7 mouse cellular contexts compared by ENCODE assay signal in the genomic region with DNA sequence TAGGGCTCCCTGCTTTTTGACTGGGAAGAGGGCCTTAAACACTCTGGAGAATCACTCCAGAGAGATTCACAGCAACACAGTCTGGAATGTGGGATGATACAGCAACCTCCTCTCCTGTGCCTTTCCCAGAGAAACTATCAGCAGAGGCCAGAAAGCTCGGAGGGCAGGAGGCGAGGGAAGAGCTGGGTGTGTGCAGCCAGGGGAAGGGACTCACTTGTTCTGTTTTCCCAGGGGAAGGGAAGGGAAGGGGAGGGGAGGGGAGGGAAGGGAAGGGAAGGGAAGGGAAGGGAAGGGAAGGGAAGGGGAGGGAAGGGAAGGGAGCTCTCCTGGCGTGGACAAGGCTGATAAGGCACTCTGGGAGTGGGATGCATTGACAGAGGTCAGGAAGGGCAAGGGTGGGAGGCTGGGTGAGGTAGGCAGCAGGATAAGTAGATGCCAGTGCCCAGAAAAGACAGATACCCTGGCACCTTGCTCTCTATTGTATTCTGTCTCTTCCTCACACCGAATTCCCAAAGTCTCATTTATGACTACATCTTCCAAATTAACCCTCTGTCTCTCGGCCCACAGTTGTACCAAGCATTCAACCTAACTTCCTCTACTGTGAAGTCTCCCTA. TPM values are rescaled to one million over a fixed set of nuclear protein-coding genes. Genes with fewer than 3 reads are reported as not detected.
A peak's percentile ranks its signal among the peaks of the same experiment; 100 is the strongest.
DNase-seq lines count a peak whose midpoint lies in the region; ATAC-seq lines count a peak whose summit lies in the region.

No protein-coding gene starts in this region.

- H3K27ac ChIP-seq in embryonic facial prominence, embryonic 11.5 days (replicated peaks; ENCODE audit: low read depth, low read length), result no peak overlapping the region
- peak overlapping the region; percentile 99 for H3K27ac ChIP-seq in hindbrain, embryonic 12.5 days
- H3K27ac ChIP-seq in lung, embryonic 16.5 days (ENCODE audit: low read length), result peak overlapping the region; percentile 93

- H3K4me3 ChIP-seq in embryonic facial prominence, embryonic 11.5 days (ENCODE audit: low read depth, low read length), result peak overlapping the region; percentile 83
- peak overlapping the region; percentile 88 for H3K4me3 ChIP-seq in hindbrain, embryonic 12.5 days
- peak overlapping the region; percentile 73 for H3K4me3 ChIP-seq in lung, embryonic 16.5 days (ENCODE audit: low read length)

- H3K9ac ChIP-seq in embryonic facial prominence, embryonic 11.5 days (replicated peaks; ENCODE audit: low read length), result peak overlapping the region; percentile 99
- peak overlapping the region; percentile 100 for H3K9ac ChIP-seq in hindbrain, embryonic 12.5 days
- peak overlapping the region; percentile 86 for H3K9ac ChIP-seq in lung, embryonic 16.5 days (ENCODE audit: low read length)

- H3K9me3 ChIP-seq in embryonic facial prominence, embryonic 11.5 days (replicated peaks; ENCODE audit: control insufficient read depth, low read length), result no peaks in the 10 kb centered on the region
- no peaks in the 10 kb centered on the region for H3K9me3 ChIP-seq in hindbrain, embryonic 12.5 days (replicated peaks)
- no peaks in the 10 kb centered on the region for H3K9me3 ChIP-seq in lung, embryonic 16.5 days (ENCODE audit: control insufficient read depth, low read length)

- H3K4me2 ChIP-seq in embryonic facial prominence, embryonic 11.5 days (ENCODE audit: low read depth, low read length), result peak overlapping the region; percentile 87
- peak overlapping the region; percentile 91 for H3K4me2 ChIP-seq in hindbrain, embryonic 12.5 days (replicated peaks)
- peak overlapping the region; percentile 81 for H3K4me2 ChIP-seq in lung, embryonic 16.5 days (ENCODE audit: low read depth, low read length)

- DNase-seq in brain, adult 2 months (ENCODE audit: low read depth, low spot score), result peak; percentile 47
- no peak for DNase-seq in embryonic facial prominence, embryonic 11.5 days (ENCODE audit: low spot score)
- DNase-seq in adrenal gland, adult 2 months, result no peak
- DNase-seq in frontal cortex, postnatal 25 days (ENCODE audit: low spot score in 2 of 2), result no peak
- DNase-seq in adrenal gland, postnatal 25 days, result no peak

- no peak for ATAC-seq in embryonic facial prominence, embryonic 11.5 days (replicated peaks; ENCODE audit: insufficient number of reproducible peaks, low FRiP score, low TSS enrichment, low read depth)
- ATAC-seq in hindbrain, embryonic 12.5 days (ENCODE audit: low FRiP score), result no peak
- no peak for ATAC-seq in lung, embryonic 16.5 days (ENCODE audit: low read depth)

- H3K27me3 ChIP-seq in embryonic facial prominence, embryonic 11.5 days (ENCODE audit: control insufficient read depth, insufficient read depth, low read length), result no peaks in the 10 kb centered on the region
- no peaks in the 10 kb centered on the region for H3K27me3 ChIP-seq in hindbrain, embryonic 12.5 days
- H3K27me3 ChIP-seq in lung, embryonic 16.5 days (ENCODE audit: control insufficient read depth, insufficient read depth, low read depth, low read length), result no peaks in the 10 kb centered on the region; the same call in 1 of the 2 replicates

- H3K4me1 ChIP-seq in embryonic facial prominence, embryonic 11.5 days (ENCODE audit: control insufficient read depth, insufficient read depth, low read length), result peaks cover 9% of the 10 kb centered on the region; the same call in 1 of the 2 replicates
- H3K4me1 ChIP-seq in hindbrain, embryonic 12.5 days, result peaks cover 52% of the 10 kb centered on the region
- H3K4me1 ChIP-seq in lung, embryonic 16.5 days (replicated peaks; ENCODE audit: control insufficient read depth, insufficient read depth, low read length), result peaks cover 38% of the 10 kb centered on the region

- peaks cover 26% of the 10 kb centered on the region for H3K36me3 ChIP-seq in embryonic facial prominence, embryonic 11.5 days (replicated peaks; ENCODE audit: control insufficient read depth, insufficient read depth, low read depth, low read length)
- peaks cover 52% of the 10 kb centered on the region for H3K36me3 ChIP-seq in hindbrain, embryonic 12.5 days
- no peaks in the 10 kb centered on the region; the same call in none of the 2 replicates for H3K36me3 ChIP-seq in lung, embryonic 16.5 days (ENCODE audit: control insufficient read depth, insufficient read depth, low read length)

- WGBS in embryonic facial prominence, embryonic 11.5 days, result 56% methylated on average over 5 of the region's 5 CpGs
- 44% methylated on average over 4 of the region's 5 CpGs for WGBS in hindbrain, embryonic 12.5 days
- WGBS in lung, embryonic 16.5 days, result 39% methylated on average over 5 of the region's 5 CpGs

RNA-seq across cellular contexts. Expression of gene Plekho1, which starts 2.7 kb away (rescaled TPM):
- polyA plus RNA-seq in embryonic facial prominence, embryonic 11.5 days (2014; fragmentation: Nextera tagmentation; extraction: Ambion mirVana), result 63.1 and 64.8 TPM in 2 replicates
- polyA plus RNA-seq in hindbrain, embryonic 12.5 days (2016; fragmentation: Nextera tagmentation; extraction: Ambion mirVana), result 77.4 and 79.3 TPM in 2 replicates
- 24.0 and 25.3 TPM in 2 replicates for polyA plus RNA-seq in lung, embryonic 16.5 days (2015; fragmentation: Nextera tagmentation; extraction: Ambion mirVana)
- 10 to 100 TPM; 12.9 to 24.7 TPM for total RNA-seq in adrenal gland, adult 2 months (2021)
- polyA plus RNA-seq in adrenal gland, adult 2 months (2012; rRNA removed), result 13.8 and 14.0 TPM in 2 replicates
- 18.6 and 25.1 TPM in 2 replicates for total RNA-seq in adrenal gland, postnatal 25 days (2021)
